Mouse (Mus musculus) layer of hippocampus, postnatal 10 days (tissue): ENCODE measurements at regions not wholly inside any gene's neighbourhood (a gene's known extent, or its start where the extent isn't known, plus 50 kb on each side); places are given as distances from the start of the nearest gene placed in this dataset.
A peak's percentile ranks its signal among the peaks of the same experiment; 100 is the strongest.

Experiments used
- DNase-seq, 2 experiments: peaks; one replicate each; pipeline ENCODE4 v3.0.0; 2021; ENCODE audit warnings: low spot score in 2 of 2

DNA sequence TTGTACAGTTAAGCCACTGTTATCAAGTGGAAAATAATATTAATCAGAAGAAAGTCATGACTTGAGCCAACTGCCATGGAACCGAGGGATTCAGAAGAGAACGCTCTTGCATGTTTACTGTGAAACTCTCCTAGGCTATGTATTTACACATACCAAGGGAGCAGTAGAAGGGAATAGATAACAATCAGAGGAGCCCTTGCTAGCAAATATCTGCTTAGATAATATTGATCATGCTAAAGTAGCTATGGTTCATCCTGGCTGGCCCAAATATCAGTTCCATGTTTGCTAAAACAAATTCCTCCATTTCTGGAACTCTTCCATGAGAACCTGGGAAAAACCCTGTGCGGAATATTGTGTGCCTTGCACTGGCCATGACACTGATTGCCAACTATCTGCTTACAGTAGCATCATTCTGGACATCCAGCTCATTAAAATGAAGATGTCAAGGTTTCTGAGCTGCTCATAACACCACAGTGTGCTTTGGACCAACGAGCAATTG is 179.5 kb upstream of the Tmem72 start:
- no peak for DNase-seq

DNA sequence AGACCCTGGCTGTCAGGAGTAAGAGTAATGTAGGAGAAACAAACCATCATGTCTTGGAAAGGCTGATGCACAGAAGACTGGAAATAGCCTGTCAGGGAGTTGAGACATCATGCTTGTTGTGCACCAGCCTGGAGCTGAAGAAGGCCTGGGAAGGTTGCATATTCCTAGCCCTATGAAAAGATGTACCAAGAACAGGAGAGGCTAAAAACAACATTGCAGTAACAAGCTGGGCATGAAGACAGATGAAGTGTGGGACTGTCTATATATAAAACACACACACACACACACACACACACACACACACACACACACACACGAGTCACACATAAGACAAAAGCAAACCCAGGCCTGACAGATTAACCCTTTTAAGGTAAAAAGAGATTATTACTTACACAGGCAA is 185.1 kb upstream of the Tmem72 start:
- no peak for DNase-seq

DNA sequence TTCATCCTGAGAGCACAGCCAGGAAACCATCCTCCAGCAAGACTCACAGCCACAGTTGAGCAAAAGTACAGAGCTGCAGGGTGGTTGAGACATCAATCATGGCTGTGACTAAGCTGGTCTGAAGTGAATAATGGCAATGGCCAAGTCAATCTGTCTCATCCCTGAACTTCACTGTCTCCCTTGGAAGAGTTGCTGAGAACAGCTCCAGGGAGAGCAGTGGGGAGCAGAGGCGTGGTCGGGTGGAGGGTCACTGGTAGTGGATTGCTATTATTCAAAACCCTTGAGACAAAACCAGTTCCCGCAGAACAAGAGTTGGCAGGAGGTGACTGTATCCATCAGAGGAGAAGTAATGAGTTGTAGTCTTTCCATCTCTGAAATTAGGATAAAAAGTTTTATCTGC is 185.7 kb upstream of the Tmem72 start:
- no peak for DNase-seq

DNA sequence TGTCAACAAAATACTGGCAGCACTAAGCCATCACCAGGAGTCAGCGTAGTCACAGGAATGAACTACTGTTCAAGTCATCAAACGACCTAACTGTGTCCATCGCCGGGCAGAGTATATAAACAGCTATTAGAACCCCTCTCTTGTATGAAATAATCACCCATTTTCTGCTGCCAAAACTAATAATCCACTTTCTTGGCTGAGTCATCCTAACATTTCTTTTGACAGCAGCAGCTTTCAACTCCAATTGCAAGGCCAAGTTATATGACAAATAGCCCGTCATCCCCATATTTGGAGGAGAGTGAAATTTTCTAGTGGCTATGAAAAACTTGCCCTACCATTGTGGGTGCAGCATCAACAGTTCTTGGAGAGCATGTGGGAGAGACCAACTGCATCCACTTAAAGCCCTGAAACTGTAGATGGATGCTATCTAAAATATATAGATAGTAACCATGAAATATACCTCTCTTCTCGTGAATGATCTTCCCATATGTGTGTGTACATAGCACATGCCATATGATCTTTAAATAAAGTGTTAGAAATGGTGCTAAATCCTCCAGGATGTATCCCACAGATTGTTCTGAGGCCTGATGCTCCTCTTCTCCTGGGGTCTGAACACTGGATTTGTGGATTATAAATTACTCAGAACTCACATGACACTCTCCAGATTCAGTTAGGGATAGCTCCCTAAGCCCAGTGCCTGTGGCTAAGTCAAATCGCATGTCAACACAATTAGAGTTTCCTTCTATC is 189.9 kb upstream of the Tmem72 start:
- no peak for DNase-seq

DNA sequence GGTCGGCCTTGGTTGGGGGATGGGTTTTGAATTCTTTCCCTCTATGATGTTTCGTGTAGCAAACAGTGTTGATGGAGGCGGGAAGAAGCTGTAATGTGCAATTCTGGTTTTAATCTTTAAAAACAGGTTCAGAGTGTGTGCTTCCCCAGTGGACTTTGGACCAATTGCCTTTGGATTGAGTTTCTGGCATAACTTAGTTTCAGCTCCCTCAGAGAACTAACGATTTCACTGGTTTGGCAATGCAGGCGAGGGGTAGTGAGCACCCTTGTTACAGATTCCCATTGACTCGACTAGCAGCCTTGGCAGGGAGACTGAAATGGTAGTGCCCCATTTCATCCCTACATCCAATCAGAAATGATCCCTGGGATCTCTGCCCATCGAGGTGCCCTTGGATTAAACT is 193.9 kb upstream of the Tmem72 start:
- no peak for DNase-seq

DNA sequence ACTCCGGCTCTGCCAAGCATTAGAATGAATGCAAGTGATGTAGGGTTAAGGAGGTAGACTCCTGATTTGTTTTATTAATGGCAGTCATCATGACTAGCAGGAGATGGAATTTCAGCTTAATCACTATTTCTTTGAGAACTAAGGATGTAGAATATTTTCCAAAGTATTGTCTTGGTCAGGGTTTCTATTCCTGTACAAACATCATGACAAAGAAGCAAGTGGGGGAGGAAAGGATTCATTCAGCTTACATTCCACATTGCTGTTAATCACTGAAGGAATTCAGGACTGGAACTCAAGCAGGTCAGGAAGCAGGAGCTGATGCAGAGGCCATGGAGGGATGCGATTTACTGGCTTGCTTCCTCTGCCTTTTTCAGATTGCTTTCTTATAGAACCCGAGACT is 195.4 kb upstream of the Tmem72 start:
- no peak for DNase-seq

DNA sequence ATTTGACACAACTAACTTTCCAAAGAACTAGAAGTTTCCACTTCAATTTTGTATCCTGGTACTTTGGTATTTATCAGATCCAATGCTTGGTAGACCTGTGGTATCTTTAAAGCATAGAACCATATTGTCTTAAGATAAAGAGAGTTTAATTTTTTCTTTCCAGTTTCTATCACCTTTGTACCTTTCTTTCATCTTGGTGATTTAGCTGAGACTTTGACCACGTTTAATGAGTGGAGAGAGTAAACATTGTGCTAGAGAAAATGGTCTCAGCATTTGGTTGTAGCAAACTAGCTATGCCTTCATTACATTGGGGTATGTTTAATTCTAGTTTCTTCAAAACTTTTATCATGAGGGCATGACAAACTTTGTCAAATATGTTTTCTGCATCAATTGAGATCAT is 197.4 kb upstream of the Tmem72 start:
- DNase-seq = no peak

DNA sequence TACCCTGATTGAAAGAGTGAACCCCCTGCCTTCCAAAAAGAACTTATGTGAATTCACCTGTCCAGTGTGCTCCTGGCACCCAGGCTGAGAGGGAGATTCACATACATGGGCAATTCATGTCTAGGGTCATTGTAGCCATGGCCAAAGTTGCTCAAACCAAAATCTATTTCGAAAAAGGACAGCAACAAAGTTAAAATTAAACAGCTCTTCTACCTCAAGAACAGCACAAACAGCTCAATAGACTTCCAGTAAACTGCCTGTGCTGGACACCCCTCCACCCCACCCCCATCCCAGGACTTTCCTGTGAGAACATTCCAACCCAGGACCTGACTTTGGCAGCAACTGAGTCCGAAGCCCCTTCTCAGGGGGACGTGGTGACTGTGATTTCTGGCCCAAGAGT is 218.3 kb upstream of the Tmem72 start:
- no peak for DNase-seq

DNA sequence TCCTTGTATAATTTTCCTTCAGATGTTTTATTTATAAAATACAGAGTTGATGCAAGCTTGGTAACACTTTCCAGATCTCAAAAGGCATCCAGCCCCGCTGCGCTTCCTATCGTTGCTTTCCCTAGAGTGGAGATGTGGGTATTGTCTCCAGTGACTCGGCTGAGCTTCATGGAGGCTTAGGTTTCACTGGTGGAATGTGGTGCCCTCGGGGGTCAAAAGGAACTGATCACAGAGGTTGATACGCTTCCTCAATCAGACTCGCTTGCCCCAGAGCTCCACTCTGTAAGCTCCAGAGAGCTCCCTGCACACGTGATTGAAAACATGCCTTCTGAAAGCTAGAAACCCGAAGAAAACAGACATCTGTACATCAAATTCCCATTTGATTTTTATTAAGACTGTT is 224.9 kb upstream of the Tmem72 start:
- DNase-seq = no peak

DNA sequence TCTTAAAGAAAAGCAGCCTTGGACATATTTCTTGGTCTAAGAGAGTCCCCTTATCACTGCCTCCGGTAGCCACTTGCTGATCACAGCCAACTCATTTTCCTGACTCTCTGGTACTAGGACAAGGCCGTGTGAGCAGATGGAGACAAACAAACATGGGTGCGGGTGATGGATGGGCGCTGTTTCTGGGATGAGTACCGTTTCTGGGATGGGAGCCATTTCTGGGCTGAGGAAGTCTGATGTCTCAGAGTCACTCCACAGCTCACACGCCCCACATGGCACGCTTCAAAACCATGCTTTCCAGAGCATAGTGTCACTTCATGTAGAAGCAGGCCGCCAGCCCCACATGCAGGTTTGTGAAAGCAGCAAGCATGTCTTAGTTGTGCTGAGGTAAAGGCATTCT is 225.6 kb upstream of the Cxcl12 start:
- no peak for DNase-seq

DNA sequence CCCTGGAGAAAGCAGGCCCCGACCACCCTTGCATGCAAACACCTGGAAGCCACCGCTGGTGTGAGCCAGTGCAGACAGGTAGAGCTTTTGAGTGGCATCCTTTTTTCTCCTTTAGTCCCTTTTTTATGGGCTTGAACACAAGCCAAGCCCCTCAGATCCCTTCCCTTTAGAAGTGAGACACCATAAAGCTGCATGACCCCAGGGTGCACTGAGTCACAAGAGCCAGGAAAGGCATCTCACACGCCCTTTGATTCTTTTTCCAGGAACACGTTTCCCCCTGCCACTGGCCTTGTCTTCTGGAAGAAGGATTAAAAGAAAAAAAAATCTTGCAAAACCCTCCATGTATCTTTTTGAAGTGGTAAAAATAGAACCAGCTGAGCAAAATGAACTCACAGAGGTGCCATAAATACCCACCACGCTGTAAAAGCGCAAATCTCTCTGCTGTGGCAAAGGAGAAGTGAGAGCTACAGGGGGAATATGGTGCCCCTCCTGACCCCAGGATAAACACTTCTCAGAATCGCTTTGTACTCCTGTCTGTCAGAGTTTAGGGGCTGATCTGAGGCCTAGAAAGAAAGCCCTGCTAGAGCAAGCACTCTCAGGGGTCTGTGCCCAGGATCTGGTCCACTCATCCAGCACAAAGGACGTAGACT is 222.1 kb upstream of the Cxcl12 start:
- no peak for DNase-seq

DNA sequence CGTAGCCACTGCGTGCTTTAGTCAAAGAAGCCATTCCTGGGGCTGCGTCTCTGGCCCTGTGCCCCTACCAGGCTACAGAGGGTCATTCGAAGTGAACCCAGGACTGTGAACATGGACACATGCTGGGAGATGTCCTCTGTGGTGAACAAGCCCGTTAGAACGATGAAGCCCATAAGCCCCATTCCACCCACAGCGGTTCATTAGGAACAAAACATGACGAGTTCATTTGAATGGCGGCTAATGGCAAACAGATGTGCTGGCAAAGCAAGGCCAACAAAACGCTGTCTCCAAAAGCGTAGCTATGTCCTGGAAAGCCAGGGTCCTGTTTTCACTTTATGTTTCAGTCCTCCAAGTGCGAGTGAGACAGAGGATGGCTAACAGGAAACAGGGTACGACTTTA is 208.7 kb upstream of the Cxcl12 start:
- no peak for DNase-seq

DNA sequence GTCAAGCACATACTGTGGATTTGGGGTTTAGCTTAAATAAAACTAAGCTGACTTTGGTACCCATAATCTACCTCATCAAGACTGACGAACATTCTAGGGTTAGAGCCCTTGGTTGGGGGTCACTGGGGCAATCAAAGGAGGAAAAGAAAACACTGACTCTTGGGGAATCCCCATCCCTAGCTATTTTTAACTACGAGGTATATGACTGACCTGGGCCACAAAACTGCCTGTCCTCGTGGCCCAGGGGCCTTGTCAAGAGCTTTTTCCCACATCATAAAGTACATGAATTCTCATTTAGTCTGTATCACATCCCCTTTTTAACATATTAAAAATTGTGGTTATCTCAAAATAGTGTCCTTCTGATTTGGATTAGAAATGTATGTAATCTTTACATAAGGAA is 207.7 kb upstream of the Cxcl12 start:
- no peak for DNase-seq

DNA sequence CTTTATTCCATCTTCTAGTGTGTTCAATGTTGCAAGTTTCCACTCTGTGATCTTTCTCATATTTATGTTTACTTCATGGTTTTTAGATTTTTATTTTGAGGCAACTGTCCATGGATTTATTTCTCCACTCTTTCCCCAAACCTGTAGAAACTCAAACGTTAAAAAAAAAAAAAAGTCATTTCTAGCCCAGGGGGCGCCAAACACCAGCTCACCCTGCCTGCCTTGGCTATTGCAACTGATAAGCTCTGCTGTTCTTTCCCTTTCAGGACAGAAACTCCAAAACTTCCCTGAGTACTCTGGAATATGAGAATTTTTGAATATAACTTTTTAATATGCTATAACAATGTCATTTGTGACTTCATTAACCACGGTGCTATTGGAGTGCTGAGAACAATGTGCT is 201.9 kb upstream of the Cxcl12 start:
- DNase-seq = no peak

DNA sequence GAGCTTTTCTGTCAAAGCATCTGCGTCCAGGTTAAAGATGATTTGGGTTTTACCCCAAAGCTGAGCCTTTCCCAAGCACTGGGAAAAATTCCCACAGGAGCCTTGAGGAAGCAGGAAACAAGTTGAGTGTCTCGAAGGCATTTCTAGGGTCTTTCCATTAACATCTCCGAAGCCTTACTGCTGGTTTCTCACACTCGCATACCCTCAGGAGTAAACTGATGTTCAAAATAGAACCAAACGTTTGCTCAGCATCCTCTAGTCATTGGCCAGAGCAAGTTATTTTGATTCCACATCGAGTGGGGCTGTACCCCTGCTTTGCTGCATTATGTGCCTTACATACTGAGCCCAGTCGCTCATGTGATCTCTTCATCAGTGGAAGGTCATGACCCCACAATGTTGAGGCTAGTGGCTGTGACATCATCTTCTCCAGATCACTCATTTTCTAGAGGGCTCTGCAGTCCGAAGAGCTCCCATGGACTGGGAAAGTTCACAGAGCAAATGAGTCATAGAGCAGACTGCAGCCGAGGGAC is 198.9 kb upstream of the Cxcl12 start:
- no peak for DNase-seq

DNA sequence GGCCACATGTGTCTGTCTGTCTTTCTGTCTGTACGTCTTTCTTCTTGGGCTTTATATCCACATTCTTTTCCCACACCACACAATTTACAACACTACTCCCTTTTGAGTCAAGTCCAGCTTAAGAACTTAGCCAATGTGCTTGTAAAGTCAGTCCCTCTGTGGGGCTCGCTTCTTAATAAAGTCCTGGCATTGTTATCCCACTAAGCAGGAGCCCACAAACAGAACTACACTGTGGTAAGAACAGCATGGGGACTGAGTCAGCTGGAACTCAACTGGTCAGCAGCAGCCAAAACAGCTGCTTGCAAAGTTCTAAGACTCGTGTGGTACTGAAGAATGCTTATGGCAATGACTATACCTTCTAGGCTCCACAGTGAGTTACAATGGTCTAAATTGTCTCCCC is 193.5 kb upstream of the Cxcl12 start:
- no peak for DNase-seq

DNA sequence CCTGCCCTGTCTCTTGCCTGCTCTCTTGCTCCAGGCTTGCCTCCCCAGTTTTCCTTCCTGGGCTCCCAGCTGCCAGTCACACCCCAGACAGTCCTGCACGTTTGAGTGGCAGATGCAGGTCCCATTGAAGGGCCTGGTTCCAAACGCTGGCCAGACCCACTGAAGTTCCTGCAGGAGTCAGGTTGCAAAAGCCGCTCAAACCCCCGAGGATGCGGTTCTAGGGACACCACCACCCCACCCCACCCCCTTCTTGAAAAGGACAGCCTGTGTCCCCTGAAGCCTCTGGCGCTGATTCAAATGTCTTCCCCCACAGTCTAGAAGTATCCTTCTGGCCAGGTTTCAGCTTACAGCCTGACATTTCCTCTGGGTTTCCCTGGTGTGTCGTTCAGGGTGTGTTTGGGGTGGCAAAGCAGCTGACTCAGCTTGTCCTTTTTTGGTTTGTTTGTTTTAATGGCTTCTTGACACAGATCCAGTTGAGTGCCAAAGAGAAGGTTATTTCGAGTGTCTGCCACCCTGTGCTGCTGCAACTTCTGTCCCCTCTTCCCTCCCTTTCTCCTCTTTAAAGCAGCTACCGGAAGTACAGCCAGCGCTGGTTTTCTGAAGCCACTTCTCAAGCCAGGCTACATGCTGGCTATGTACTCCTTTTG is 187.9 kb upstream of the Cxcl12 start:
- DNase-seq = peak in 1 of 2 experiments; percentile 11

DNA sequence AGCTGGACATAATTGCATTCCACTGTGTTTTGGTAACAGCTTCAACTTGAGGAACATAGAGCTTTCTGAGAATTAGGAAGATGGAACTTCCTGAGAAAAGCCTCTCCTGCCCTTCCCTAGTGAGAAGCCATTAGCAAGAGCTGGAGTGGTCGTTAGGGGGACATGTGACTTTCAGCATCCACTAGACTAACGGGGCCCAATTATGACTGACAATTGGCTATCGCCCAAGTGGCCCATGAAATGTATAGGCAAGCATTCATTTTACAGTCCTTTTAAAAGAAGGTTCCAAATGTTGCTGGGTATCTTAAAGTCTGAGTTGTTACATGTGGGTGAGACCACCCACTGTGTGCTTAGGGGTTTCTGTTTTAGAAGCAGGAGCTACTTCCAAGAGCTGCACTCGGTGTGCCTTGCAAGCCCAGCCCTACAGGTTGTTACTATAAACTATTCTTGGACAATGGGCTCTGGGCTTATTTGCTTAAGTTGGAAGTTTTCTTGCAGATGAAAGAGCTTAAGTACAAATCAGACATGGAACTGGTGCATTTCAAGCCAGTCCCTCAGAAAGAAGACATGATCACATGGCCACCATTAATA is 183.1 kb upstream of the Cxcl12 start:
- DNase-seq = no peak

DNA sequence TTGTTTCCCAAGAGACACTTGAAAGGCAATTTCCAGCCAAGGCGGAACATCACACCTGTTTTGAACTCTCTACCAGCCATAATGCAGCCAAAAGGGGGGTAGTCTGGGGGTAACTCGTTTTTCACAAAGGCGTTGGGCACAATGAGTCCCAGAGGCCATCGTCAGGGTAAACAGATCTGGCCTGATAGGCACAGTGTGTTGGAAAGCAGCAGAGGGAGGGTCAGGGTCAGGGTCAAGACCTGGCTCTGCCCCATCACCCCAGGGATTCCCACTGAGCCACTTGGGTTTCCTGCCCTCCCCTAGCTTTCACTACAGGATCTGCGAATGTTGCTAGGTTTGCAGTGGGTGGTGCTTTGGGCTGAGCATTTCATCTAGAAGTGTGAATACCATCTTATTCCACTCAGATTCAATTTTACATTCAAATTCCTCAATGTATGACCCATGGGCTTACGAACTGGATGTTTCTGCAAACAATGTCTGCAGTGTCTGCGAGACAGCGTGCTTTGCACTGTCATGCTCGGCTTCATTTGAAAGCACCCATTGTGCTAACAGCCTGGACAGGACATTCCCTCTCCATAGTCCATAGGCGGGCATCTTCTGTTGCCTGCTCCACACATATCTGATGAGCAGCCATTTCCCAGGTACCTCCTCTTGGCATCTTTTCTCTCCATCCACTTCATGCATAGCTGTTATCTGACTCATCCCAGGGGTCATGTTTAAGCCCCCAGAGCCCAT is 181.9 kb upstream of the Cxcl12 start:
- no peak for DNase-seq

DNA sequence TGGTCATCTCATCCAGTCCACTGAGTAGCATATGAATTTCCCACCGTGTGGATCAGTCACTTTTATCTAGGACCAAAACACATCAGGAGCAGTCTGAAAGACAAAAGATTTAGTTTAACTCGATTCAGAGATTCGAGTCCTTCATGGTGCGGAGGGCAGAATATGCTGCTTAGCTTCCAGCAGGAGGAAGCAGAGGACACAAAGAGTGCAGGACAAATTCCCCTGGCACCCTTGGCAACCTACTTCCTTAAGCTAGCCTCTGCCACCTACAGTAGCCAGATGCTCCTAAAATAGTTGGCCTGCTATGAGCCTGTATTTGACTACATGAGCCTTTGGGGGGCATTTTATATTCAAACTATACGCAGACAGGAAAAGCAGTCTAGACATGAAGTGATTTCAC is 181.1 kb upstream of the Cxcl12 start:
- no peak for DNase-seq
